Mouse (Mus musculus) adrenal gland, adult 2 months (tissue): ENCODE measurements around the gene Prkci. TPM values are rescaled to one million over a fixed set of nuclear protein-coding genes. Genes with fewer than 3 reads are reported as not detected.

Experiments used
- DNase-seq: peaks from one replicate; pipeline ENCODE4 v3.0.0; 2021
- polyA plus RNA-seq: library from polyadenylated mRNA; depleted of rRNA; stranded (reverse); fragments of >200 nt; gene quantifications from 2 replicates; pipeline ENCODE4 v1.2.3, GENCODE M21; 2012
- total RNA-seq, 2 experiments: library from RNA; stranded (reverse); gene quantifications; 2 replicates each; pipeline ENCODE4 v1.2.3; 2021

Gene Prkci
- total and polyA plus RNA-seq, 3 experiments: 8.4 to 47.8 (median 47.5) TPM

- no peak for DNase-seq
These were observed 47.4 kb downstream of the Prkci start for GRCm38 (mm10) chr3:31042992-31043391.

- no peak for DNase-seq
These were observed 51.7 kb downstream of the Prkci start for GRCm38 (mm10) chr3:31047263-31047662.

- no peak for DNase-seq
These were observed 53.5 kb downstream of the Prkci start for GRCm38 (mm10) chr3:31049087-31049486.

- DNase-seq: no peak
These were observed 54.8 kb downstream of the Prkci start for GRCm38 (mm10) chr3:31050375-31050774.

GRCm38 (mm10) chr3:31051730-31052129, 56.2 kb downstream of the Prkci start:
- DNase-seq: no peak

- DNase-seq: no peak
These were observed 57.6 kb downstream of the Prkci start for GRCm38 (mm10) chr3:31053191-31053590.

- no peak for DNase-seq
These were observed 59.3 kb downstream of the Prkci start for GRCm38 (mm10) chr3:31054888-31055287.

- DNase-seq: peak; percentile 63
These were observed 60.6 kb downstream of the Prkci start for GRCm38 (mm10) chr3:31056047-31056650.

- peak; percentile 89 for DNase-seq
These were observed 61.4 kb downstream of the Prkci start for GRCm38 (mm10) chr3:31056651-31057627.

- no peak for DNase-seq
These were observed 65.2 kb downstream of the Prkci start for GRCm38 (mm10) chr3:31060745-31061102.

- DNase-seq: peak; percentile 48
These were observed 65.7 kb downstream of the Prkci start for GRCm38 (mm10) chr3:31061103-31061785.

GRCm38 (mm10) chr3:31061786-31062120, 66.2 kb downstream of the Prkci start:
- DNase-seq: no peak

- DNase-seq: no peak
These were observed 66.8 kb downstream of the Prkci start for GRCm38 (mm10) chr3:31062325-31062724.

- DNase-seq: no peak
These were observed 72.9 kb downstream of the Prkci start for GRCm38 (mm10) chr3:31068482-31068881.

GRCm38 (mm10) chr3:31071804-31072203, 76.3 kb downstream of the Prkci start:
- no peak for DNase-seq

- DNase-seq: peak; percentile 45
These were observed 80.3 kb downstream of the Prkci start for GRCm38 (mm10) chr3:31075808-31076207.

- no peak for DNase-seq
These were observed 81.6 kb downstream of the Prkci start for GRCm38 (mm10) chr3:31077068-31077703.

GRCm38 (mm10) chr3:31079450-31079849, 83.9 kb downstream of the Prkci start:
- DNase-seq: no peak

GRCm38 (mm10) chr3:31080791-31081502, 85.4 kb downstream of the Prkci start:
- peak; percentile 41 for DNase-seq

- DNase-seq: no peak
These were observed 87.4 kb downstream of the Prkci start for GRCm38 (mm10) chr3:31082838-31083506.
